ENCODE assay signal across 11 mouse cellular contexts in genomic region chr9:114554355-114554979, GRCm38 (mm10). TPM values are rescaled to one million over a fixed set of nuclear protein-coding genes. Genes with fewer than 3 reads are reported as not detected.
A peak's percentile ranks its signal among the peaks of the same experiment; 100 is the strongest.
DNase-seq lines count a peak whose midpoint lies in the region; ATAC-seq and TF ChIP-seq lines count a peak whose summit lies in the region.
"Had no signal": no experiment of that assay in that cellular context is flagged by ENCODE, and none has a peak within 500 bp of the region (broad histone marks: within the 10 kb centered on the region; RNA-seq: fewer than 3 reads in every experiment).

No protein-coding gene starts in this region.

- no peak overlapping the region for H3K4me3 ChIP-seq in lung, adult 2 months (replicated peaks; ENCODE audit: extremely low read depth, low read depth, low read length)
- H3K4me3 ChIP-seq in forebrain, embryonic 14.5 days (ENCODE audit: low read depth, low read length) = no peak overlapping the region
- no peak overlapping the region for H3K4me3 ChIP-seq in neural tube, embryonic 13.5 days
- H3K4me3 ChIP-seq: limb, embryonic 15.5 days had no signal

- H3K9ac ChIP-seq in forebrain, embryonic 14.5 days (ENCODE audit: low read length) = no peak overlapping the region
- H3K9ac ChIP-seq in neural tube, embryonic 13.5 days = no peak overlapping the region
- H3K9ac ChIP-seq: limb, embryonic 15.5 days had no signal

- peak; percentile 56 to 70 for DNase-seq in lung, adult 18-20 months
- DNase-seq in lung, adult 2 months = no peak
- peak; percentile 82 for DNase-seq in forebrain, embryonic 14.5 days (ENCODE audit: low spot score)
- peak; percentile 64 for DNase-seq in liver
- DNase-seq in adrenal gland, adult 2 months = no peak
- DNase-seq in heart, adult 11 months = no peak
- no peak for DNase-seq in spleen, adult 12 weeks (ENCODE audit: low spot score)
- DNase-seq: cerebellum, adult 8-10 months had no signal

- WGBS in lung, adult 2 months = 64% methylated on average over 5 of the region's 5 CpGs
- 40% methylated on average over 5 of the region's 5 CpGs for WGBS in forebrain, embryonic 14.5 days
- WGBS in neural tube, embryonic 13.5 days = 42% methylated on average over 5 of the region's 5 CpGs

- no peak overlapping the region for H3K4me2 ChIP-seq in forebrain, embryonic 14.5 days (ENCODE audit: low read length)
- H3K4me2 ChIP-seq in neural tube, embryonic 13.5 days = no peak overlapping the region
- H3K4me2 ChIP-seq: limb, embryonic 15.5 days had no signal

- TF ChIP-seq POLR2A in lung, adult 2 months (IDR thresholded peaks at IDR 0.05; ENCODE audit: borderline replicate concordance, extremely low read depth, low read depth, low read length) = no peak

- no peak overlapping the region for H3K27ac ChIP-seq in forebrain, embryonic 14.5 days (ENCODE audit: low read depth, low read length)
- no peak overlapping the region for H3K27ac ChIP-seq in neural tube, embryonic 13.5 days (replicated peaks)
- H3K27ac ChIP-seq: limb, embryonic 15.5 days had no signal

- peak; percentile 60 for ATAC-seq in forebrain, embryonic 14.5 days
- ATAC-seq in neural tube, embryonic 13.5 days (ENCODE audit: low read depth) = peak; percentile 67; the same call in 1 of the 2 replicates

- no peaks in the 10 kb centered on the region for H3K4me1 ChIP-seq in lung, adult 2 months (ENCODE audit: control insufficient read depth, insufficient read depth, low read length)
- H3K4me1 ChIP-seq in forebrain, embryonic 14.5 days (ENCODE audit: control insufficient read depth, insufficient read depth, low read length) = no peaks in the 10 kb centered on the region
- peaks cover 15% of the 10 kb centered on the region for H3K4me1 ChIP-seq in neural tube, embryonic 13.5 days (replicated peaks)

- H3K9me3 ChIP-seq in forebrain, embryonic 14.5 days (replicated peaks; ENCODE audit: control insufficient read depth, low read length) = no peaks in the 10 kb centered on the region
- no peaks in the 10 kb centered on the region for H3K9me3 ChIP-seq in neural tube, embryonic 13.5 days
- H3K9me3 ChIP-seq: limb, embryonic 15.5 days had no signal

- H3K27me3 ChIP-seq in forebrain, embryonic 14.5 days (replicated peaks; ENCODE audit: control insufficient read depth, insufficient read depth, low read length) = peaks cover 15% of the 10 kb centered on the region
- peaks cover 17% of the 10 kb centered on the region for H3K27me3 ChIP-seq in neural tube, embryonic 13.5 days

- TF ChIP-seq CTCF in lung, adult 2 months (IDR thresholded peaks at IDR 0.05; ENCODE audit: insufficient read depth, low read length) = no peak

- H3K36me3 ChIP-seq in forebrain, embryonic 14.5 days (ENCODE audit: control insufficient read depth, insufficient read depth, low read length) = no peaks in the 10 kb centered on the region
- H3K36me3 ChIP-seq in neural tube, embryonic 13.5 days = no peaks in the 10 kb centered on the region
- H3K36me3 ChIP-seq: limb, embryonic 15.5 days had no signal

RNA-seq across cellular contexts. Expression of gene Trim71, which starts 9.7 kb away (rescaled TPM):
- 0.05 and 0.08 TPM in 2 replicates for polyA plus RNA-seq in lung, adult 2 months (2012; rRNA removed)
- polyA plus RNA-seq in forebrain, embryonic 14.5 days (2014; fragmentation: Nextera tagmentation; extraction: Ambion mirVana) = 0.04 and 0.05 TPM in 2 replicates
- 0.32 and 0.55 TPM in 2 replicates for polyA plus RNA-seq in neural tube, embryonic 13.5 days (2015; fragmentation: Nextera tagmentation; extraction: Ambion mirVana)
- total RNA-seq in adrenal gland, adult 2 months (2021) = not detected
- polyA plus RNA-seq in adrenal gland, adult 2 months (2012; rRNA removed) = 0.01 TPM in 1 of 2 replicates, not detected in the other
- total RNA-seq: gastrocnemius, adult 8-10 months had no signal

RNA-seq across cellular contexts. Expression of gene C130032M10Rik, which starts 39.0 kb away (rescaled TPM):
- polyA plus RNA-seq in lung, adult 2 months (2012; rRNA removed) = not detected in 2 replicates
- polyA plus RNA-seq in forebrain, embryonic 14.5 days (2014; fragmentation: Nextera tagmentation; extraction: Ambion mirVana) = not detected in 2 replicates
- polyA plus RNA-seq in neural tube, embryonic 13.5 days (2015; fragmentation: Nextera tagmentation; extraction: Ambion mirVana) = 0.44 TPM in 1 of 2 replicates, not detected in the other
- under 1 TPM in 1 of 2 experiments, not detected in 1; 0.40 TPM for total RNA-seq in adrenal gland, adult 2 months (2021)
- polyA plus RNA-seq in adrenal gland, adult 2 months (2012; rRNA removed) = 0.75 TPM in 1 of 2 replicates, not detected in the other
- total RNA-seq: gastrocnemius, adult 8-10 months had no signal

RNA-seq across cellular contexts. Expression of gene Ccr4, which starts 49.8 kb away (rescaled TPM):
- polyA plus RNA-seq in lung, adult 2 months (2012; rRNA removed) = 0.69 and 0.75 TPM in 2 replicates
- not detected in 2 replicates for polyA plus RNA-seq in forebrain, embryonic 14.5 days (2014; fragmentation: Nextera tagmentation; extraction: Ambion mirVana)
- not detected in 2 replicates for polyA plus RNA-seq in neural tube, embryonic 13.5 days (2015; fragmentation: Nextera tagmentation; extraction: Ambion mirVana)
- not detected for total RNA-seq in adrenal gland, adult 2 months (2021)
- not detected in 2 replicates for polyA plus RNA-seq in adrenal gland, adult 2 months (2012; rRNA removed)
- total RNA-seq: gastrocnemius, adult 8-10 months had no signal

Comparison
In these comparisons a context has a peak if more than half of its experiments do, and no peak if none do; other contexts are left out.
1. DNase-seq: peak in lung, adult 18-20 months (2 of 2), forebrain, embryonic 14.5 days (single experiment) and liver (single experiment); none in lung, adult 2 months (single experiment), adrenal gland, adult 2 months (single experiment), heart, adult 11 months (single experiment) and spleen, adult 12 weeks (single experiment).